ENCODE assay signal across 8 mouse cellular contexts in the genomic region with DNA sequence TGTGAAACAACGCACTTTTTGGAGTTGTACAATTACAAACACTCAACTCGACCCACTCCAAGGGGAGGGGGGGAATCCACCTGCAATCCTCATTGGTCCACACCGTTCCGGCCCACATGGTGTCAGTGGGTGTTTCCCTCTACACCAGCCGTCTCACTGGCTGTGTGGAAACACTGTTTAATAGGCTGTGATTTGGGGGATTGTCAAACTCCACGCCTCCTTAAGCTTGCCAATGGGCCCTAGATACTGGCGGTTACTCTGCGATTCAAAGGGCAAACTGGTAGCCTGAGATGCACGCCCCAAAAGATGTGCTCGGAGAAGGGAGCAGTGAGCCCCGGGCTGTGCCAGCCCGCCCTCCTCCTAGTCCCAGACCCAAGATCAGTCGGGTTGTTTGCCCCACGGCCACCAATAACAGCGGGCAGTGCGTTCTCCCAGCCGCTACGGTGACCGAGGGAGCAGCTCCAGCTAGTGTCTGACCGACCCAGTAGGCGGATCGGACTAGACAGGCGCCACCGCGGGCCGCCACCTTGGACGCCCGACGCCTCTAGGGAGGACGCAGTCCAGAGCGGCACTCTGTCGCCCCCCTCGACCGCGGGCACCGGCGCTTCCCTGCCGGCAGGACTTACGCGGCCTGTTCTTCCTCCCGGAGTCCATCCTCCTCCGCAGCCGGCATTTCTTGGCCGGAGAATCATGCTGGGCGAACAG. TPM values are rescaled to one million over a fixed set of nuclear protein-coding genes. Genes with fewer than 3 reads are reported as not detected.
DNase-seq lines count a peak whose midpoint lies in the region; ATAC-seq and TF ChIP-seq lines count a peak whose summit lies in the region.

No protein-coding gene starts in this region.

- WGBS in forebrain, embryonic 11.5 days: 0% methylated on average over 41 of the region's 45 CpGs
- WGBS in heart, embryonic 16.5 days: under 1% methylated on average over 42 of the region's 45 CpGs
- WGBS in liver, embryonic 15.5 days (ENCODE audit: insufficient replicate concordance): under 1% methylated on average over 45 of the region's 45 CpGs
- under 1% methylated on average over 44 of the region's 45 CpGs for WGBS in neural tube, embryonic 14.5 days

- H3K27ac ChIP-seq in CH12.LX (ENCODE audit: insufficient read depth, low read depth): peak overlapping the region; percentile 39
- H3K27ac ChIP-seq in forebrain, embryonic 11.5 days (ENCODE audit: low read depth, low read length): peak overlapping the region; percentile 98
- peak overlapping the region; percentile 99 for H3K27ac ChIP-seq in heart, embryonic 16.5 days (ENCODE audit: low read length)
- peak overlapping the region; percentile 88 for H3K27ac ChIP-seq in liver, embryonic 15.5 days (replicated peaks)
- H3K27ac ChIP-seq in neural tube, embryonic 14.5 days (ENCODE audit: low read depth, low read length): peak overlapping the region; percentile 98

- peak in 1 of 2 experiments; percentile 49; a peak in 2 of 4 replicates for TF ChIP-seq CTCF in CH12.LX (conservative IDR thresholded peaks at IDR 0.05 in 1 of 2, IDR thresholded peaks at IDR 0.05 in 1 of 2; ENCODE audit: low read depth in 2 of 2, low read length in 2 of 2)

- in situ Hi-C loops in CH12.LX (cut with MboI; ENCODE audit: low pct_ligation_motif_present, low pct_unique_long_range_greater_than_20kb, low sequenced_read_pairs): no loop called here

- H3K27me3 ChIP-seq in CH12.LX (replicated peaks): peaks cover 2% of the 10 kb centered on the region
- H3K27me3 ChIP-seq in forebrain, embryonic 11.5 days (ENCODE audit: control insufficient read depth, insufficient read depth, low read length): no peaks in the 10 kb centered on the region
- H3K27me3 ChIP-seq in heart, embryonic 16.5 days (ENCODE audit: control insufficient read depth, insufficient read depth, low read length): no peaks in the 10 kb centered on the region
- H3K27me3 ChIP-seq in liver, embryonic 15.5 days: no peaks in the 10 kb centered on the region
- no peaks in the 10 kb centered on the region for H3K27me3 ChIP-seq in neural tube, embryonic 14.5 days (ENCODE audit: control insufficient read depth, insufficient read depth, low read length)

- H3K79me2 ChIP-seq in CH12.LX (replicated peaks; ENCODE audit: control insufficient read depth, extremely low read depth, insufficient read depth, poor library complexity, severe bottlenecking): no peaks in the 10 kb centered on the region

- peak overlapping the region; percentile 60 for H3K9ac ChIP-seq in CH12.LX (ENCODE audit: insufficient read depth, low read depth)
- H3K9ac ChIP-seq in forebrain, embryonic 11.5 days (ENCODE audit: low read length): peak overlapping the region; percentile 96
- peak overlapping the region; percentile 99 for H3K9ac ChIP-seq in heart, embryonic 16.5 days (ENCODE audit: low read length)
- peak overlapping the region; percentile 72 for H3K9ac ChIP-seq in liver, embryonic 15.5 days
- H3K9ac ChIP-seq in neural tube, embryonic 14.5 days (replicated peaks; ENCODE audit: low read depth, low read length): peak overlapping the region; percentile 94

- peak overlapping the region; percentile 63 for H3K4me2 ChIP-seq in CH12.LX (ENCODE audit: insufficient read depth, low read depth, poor library complexity, severe bottlenecking)
- peak overlapping the region; percentile 56 for H3K4me2 ChIP-seq in forebrain, embryonic 11.5 days (ENCODE audit: low read depth, low read length, severe bottlenecking)
- peak overlapping the region; percentile 82 for H3K4me2 ChIP-seq in heart, embryonic 16.5 days (ENCODE audit: low read depth, low read length)
- peak overlapping the region; percentile 91 for H3K4me2 ChIP-seq in liver, embryonic 15.5 days
- peak overlapping the region; percentile 81 for H3K4me2 ChIP-seq in neural tube, embryonic 14.5 days (ENCODE audit: low read depth, low read length)

- peak overlapping the region; percentile 54 to 89 (median 84) for H3K4me3 ChIP-seq in CH12.LX (replicated peaks in 1 of 3; ENCODE audit: low read depth in 2 of 3, low read length in 2 of 3, poor library complexity in 1 of 3)
- H3K4me3 ChIP-seq in forebrain, embryonic 11.5 days (ENCODE audit: low read depth, low read length): peak overlapping the region; percentile 87
- peak overlapping the region; percentile 97 for H3K4me3 ChIP-seq in heart, embryonic 16.5 days (ENCODE audit: low read length)
- peak overlapping the region; percentile 74 for H3K4me3 ChIP-seq in liver, embryonic 15.5 days (replicated peaks)
- peak overlapping the region; percentile 99 for H3K4me3 ChIP-seq in neural tube, embryonic 14.5 days (ENCODE audit: low read depth, low read length)

- no peak for TF ChIP-seq EP300 in CH12.LX (IDR thresholded peaks at IDR 0.05; ENCODE audit: low read length)

- dilution Hi-C loops in CH12.LX (cut with MboI; ENCODE audit: extremely low pct_ligation_motif_present, extremely low pct_unique_long_range_greater_than_20kb, low sequenced_read_pairs): no loop called here

- H3K4me1 ChIP-seq in CH12.LX (ENCODE audit: control insufficient read depth in 1 of 2, insufficient read depth in 2 of 2): peaks cover 0 to 23% of the 10 kb centered on the region in 2 experiments; a peak in 2 of 4 replicates
- H3K4me1 ChIP-seq in forebrain, embryonic 11.5 days (replicated peaks; ENCODE audit: control insufficient read depth, insufficient read depth, low read length): 0 out of 2 replicates have a peak, but pooled peaks cover 1% of the 10 kb centered on the region
- peaks cover 20% of the 10 kb centered on the region for H3K4me1 ChIP-seq in heart, embryonic 16.5 days (ENCODE audit: control insufficient read depth, insufficient read depth, low read length)
- peaks cover 23% of the 10 kb centered on the region for H3K4me1 ChIP-seq in liver, embryonic 15.5 days (replicated peaks)
- H3K4me1 ChIP-seq in neural tube, embryonic 14.5 days (ENCODE audit: control insufficient read depth, insufficient read depth, low read length): no peaks in the 10 kb centered on the region; the same call in 1 of the 2 replicates

- peaks cover 0 to 1% of the 10 kb centered on the region in 2 experiments for H3K36me3 ChIP-seq in CH12.LX (replicated peaks in 1 of 2; ENCODE audit: control insufficient read depth in 1 of 2, insufficient read depth in 1 of 2, low read length in 1 of 2)
- H3K36me3 ChIP-seq in forebrain, embryonic 11.5 days (ENCODE audit: control insufficient read depth, insufficient read depth, low read length): no peaks in the 10 kb centered on the region
- no peaks in the 10 kb centered on the region for H3K36me3 ChIP-seq in heart, embryonic 16.5 days (ENCODE audit: control insufficient read depth, insufficient read depth)
- H3K36me3 ChIP-seq in liver, embryonic 15.5 days (replicated peaks): no peaks in the 10 kb centered on the region
- no peaks in the 10 kb centered on the region for H3K36me3 ChIP-seq in neural tube, embryonic 14.5 days (ENCODE audit: control insufficient read depth, insufficient read depth, low read length)

- DNase-seq in CH12.LX (ENCODE audit: extremely low read depth): peak; percentile 91
- peak; percentile 88 for DNase-seq in c-Kit-positive CD71-positive TER-119-negative erythroid progenitor cells, embryonic 14.5 days (ENCODE audit: low read depth)
- peak; percentile 88 for DNase-seq in forebrain, embryonic 11.5 days (ENCODE audit: low spot score)
- DNase-seq in kidney, postnatal 36 days: peak; percentile 91 to 97
- peak; percentile 83 for DNase-seq in testis, postnatal 10 days (ENCODE audit: low spot score)

- no peaks in the 10 kb centered on the region for H3K9me3 ChIP-seq in CH12.LX (replicated peaks; ENCODE audit: low read length)
- no peaks in the 10 kb centered on the region for H3K9me3 ChIP-seq in forebrain, embryonic 11.5 days (ENCODE audit: control insufficient read depth, low read length)
- no peaks in the 10 kb centered on the region for H3K9me3 ChIP-seq in heart, embryonic 16.5 days (replicated peaks; ENCODE audit: control insufficient read depth, low read length)
- no peaks in the 10 kb centered on the region for H3K9me3 ChIP-seq in liver, embryonic 15.5 days (replicated peaks)
- H3K9me3 ChIP-seq in neural tube, embryonic 14.5 days (ENCODE audit: control insufficient read depth, low read length): no peaks in the 10 kb centered on the region

- peak; percentile 20 for TF ChIP-seq RAD21 in CH12.LX (IDR thresholded peaks at IDR 0.05; ENCODE audit: low read depth, low read length)

- peak; percentile 97 for ATAC-seq in forebrain, embryonic 11.5 days (replicated peaks; ENCODE audit: low FRiP score)
- peak; percentile 91 for ATAC-seq in heart, embryonic 16.5 days (replicated peaks; ENCODE audit: extremely low read depth, insufficient read depth, low FRiP score)
- ATAC-seq in liver, embryonic 15.5 days (ENCODE audit: insufficient read depth): peak; percentile 90
- peak; percentile 97 for ATAC-seq in neural tube, embryonic 14.5 days (ENCODE audit: low read depth)

- peak; percentile 54; the same call in 1 of the 2 replicates for TF ChIP-seq POLR2A in CH12.LX (IDR thresholded peaks at IDR 0.05; ENCODE audit: low read depth, low read length)

TF ChIP-seq in CH12.LX, 34 proteins besides CTCF, POLR2A, EP300 and RAD21 (continues in another document):
- peak; percentile 71 for TF ChIP-seq MXI1 (IDR thresholded peaks at IDR 0.05; ENCODE audit: low read depth, low read length)
- TF ChIP-seq ZNF384 (IDR thresholded peaks at IDR 0.05; ENCODE audit: low read depth, low read length): no peak
- no peak for TF ChIP-seq IRF4 (IDR thresholded peaks at IDR 0.05; ENCODE audit: low read depth, low read length)
- no peak for TF ChIP-seq MEF2A (IDR thresholded peaks at IDR 0.05; ENCODE audit: borderline replicate concordance, low read depth, low read length)
- peak; percentile 66; the same call in 1 of the 2 replicates for TF ChIP-seq TBP (conservative IDR thresholded peaks at IDR 0.05; ENCODE audit: low read depth, low read length)

RNA-seq across cellular contexts. Expression of a gene that starts 1.2 kb away (rescaled TPM):
- total RNA-seq in CH12.LX (2012; rRNA removed) (1.7 and 1.8 TPM in 2 replicates), CH12.LX (2014; rRNA removed) (3.2 and 3.3 TPM in 2 replicates)
- 2.9 and 3.2 TPM in 2 replicates for polyA plus RNA-seq in CH12.LX (2012; ENCODE audit: insufficient read length, low read depth)
- polyA plus RNA-seq in forebrain, embryonic 11.5 days (2014; fragmentation: Nextera tagmentation; extraction: Ambion mirVana): 10.7 and 11.5 TPM in 2 replicates
- polyA plus RNA-seq in heart, embryonic 16.5 days (2015; fragmentation: Nextera tagmentation; extraction: Ambion mirVana): 12.9 and 14.8 TPM in 2 replicates
- 8.3 and 8.6 TPM in 2 replicates for polyA plus RNA-seq in liver, embryonic 15.5 days (2015; fragmentation: Nextera tagmentation; extraction: Ambion mirVana)
- polyA plus RNA-seq in neural tube, embryonic 14.5 days (2014; fragmentation: Nextera tagmentation; extraction: Ambion mirVana): 12.8 and 14.1 TPM in 2 replicates

RNA-seq across cellular contexts. Expression of a gene that starts 44.1 kb away (rescaled TPM):
- 32.4 and 40.1 TPM in 2 replicates for total RNA-seq in CH12.LX (2012; rRNA removed)
- 89.0 and 104 TPM in 2 replicates for total RNA-seq in CH12.LX (2014; rRNA removed)
- 46.3 and 59.5 TPM in 2 replicates for polyA plus RNA-seq in CH12.LX (2012; ENCODE audit: insufficient read length, low read depth)
- 78.8 and 83.6 TPM in 2 replicates for polyA plus RNA-seq in forebrain, embryonic 11.5 days (2014; fragmentation: Nextera tagmentation; extraction: Ambion mirVana)
- polyA plus RNA-seq in heart, embryonic 16.5 days (2015; fragmentation: Nextera tagmentation; extraction: Ambion mirVana): 37.9 and 39.9 TPM in 2 replicates
- 32.6 and 32.8 TPM in 2 replicates for polyA plus RNA-seq in liver, embryonic 15.5 days (2015; fragmentation: Nextera tagmentation; extraction: Ambion mirVana)
- 4.1 and 8.4 TPM in 2 replicates for polyA plus RNA-seq in neural tube, embryonic 14.5 days (2014; fragmentation: Nextera tagmentation; extraction: Ambion mirVana)

Comparison
In these comparisons a context has a peak if more than half of its experiments do, and no peak if none do; other contexts are left out.
1. Peak in every context shown above with its lines: DNase-seq, ATAC-seq, H3K4me3 ChIP-seq and H3K27ac ChIP-seq.
2. H3K27ac ChIP-seq: peak in every context shown above with its lines; median percentile 99 in heart, embryonic 16.5 days; 98 in forebrain, embryonic 11.5 days; 98 in neural tube, embryonic 14.5 days; 88 in liver, embryonic 15.5 days; 39 in CH12.LX.